Mouse (Mus musculus) embryonic facial prominence, embryonic 13.5 days (tissue): ENCODE data around the gene Ogg1. TPM values are rescaled to one million over a fixed set of nuclear protein-coding genes. Genes with fewer than 3 reads are reported as not detected.
A peak's percentile ranks its signal among the peaks of the same experiment; 100 is the strongest.

ENCODE experiments used
- ATAC-seq: fragments of 200-750 bp; cut with Nextera tagmentation; 2 replicates; pipeline ENCODE4 v1.8.0; 2017; ENCODE audit warnings: low read depth; ENCODE audit not compliant: insufficient number of reproducible peaks, insufficient read depth, low FRiP score, low TSS enrichment
- H3K27ac ChIP-seq: fragments of 300-500 bp; sonication (generic); 2 replicates; pipeline ENCODE4 v1.5.1; 2015; ENCODE audit warnings: moderate library complexity, mild to moderate bottlenecking, inconsistent platforms
- H3K27me3 ChIP-seq: fragments of 300-500 bp; sonication (generic); 2 replicates; pipeline ENCODE4 v1.6.1; 2015; ENCODE audit warnings: mild to moderate bottlenecking, inconsistent platforms
- H3K36me3 ChIP-seq: fragments of 300-500 bp; sonication (generic); 2 replicates; pipeline ENCODE4 v1.6.1; 2015; ENCODE audit warnings: mild to moderate bottlenecking, inconsistent platforms
- H3K4me1 ChIP-seq: fragments of 300-500 bp; sonication (generic); 2 replicates; pipeline ENCODE4 v1.6.1; 2015; ENCODE audit warnings: inconsistent platforms
- H3K4me2 ChIP-seq: fragments of 300-500 bp; sonication (generic); 2 replicates; pipeline ENCODE4 v1.6.1; 2015; ENCODE audit warnings: moderate library complexity, mild to moderate bottlenecking, inconsistent platforms
- H3K4me3 ChIP-seq: fragments of 300-500 bp; sonication (generic); 2 replicates; pipeline ENCODE4 v1.5.1; 2015; ENCODE audit warnings: mild to moderate bottlenecking, inconsistent platforms
- H3K9ac ChIP-seq: fragments of 300-500 bp; sonication (generic); 2 replicates; pipeline ENCODE4 v1.6.1; 2015; ENCODE audit warnings: mild to moderate bottlenecking, inconsistent platforms
- H3K9me3 ChIP-seq: fragments of 300-500 bp; sonication (generic); 2 replicates; pipeline ENCODE4 v1.6.1; 2016; ENCODE audit warnings: inconsistent platforms
- WGBS: fragments of 180-500 bp; shearing (Covaris S2); methylation state at CpG from one replicate; pipeline ENCODE4 v1.1.7; 2015; ENCODE audit warnings: mixed read lengths; 5-methylcytosine and 5-hydroxymethylcytosine counted together
- polyA plus RNA-seq: library from polyadenylated mRNA; unstranded; fragments of >200 nt; fragmentation: Nextera tagmentation; extraction: Ambion mirVana; gene quantifications from 2 replicates; pipeline ENCODE4 v1.2.1, GENCODE M21; 2015

Gene Ogg1
- polyA plus RNA-seq, 1 experiment from 2014 or later: 13.6 TPM

- H3K4me1 ChIP-seq: peaks cover 19% of the 10 kb centered on the region
- WGBS: 8% methylated on average over 7 of the region's 7 CpGs
Measured at GRCm38 (mm10) chr6:113377172-113377495, 50.4 kb downstream of the Ogg1 start.

GRCm38 (mm10) chr6:113377496-113378385 is 51.0 kb downstream of the Ogg1 start, which contains the start of the genes Tada3 and Arpc4:
Tada3 (minus strand) TSS chr6:113377883.
Arpc4 (plus strand) TSS chr6:113378115.
- peak within 1 kb of the TSS; percentile 82 for H3K4me2 ChIP-seq
- H3K27ac ChIP-seq: peak within 1 kb of the TSS; percentile 94
- peak within 1 kb of the TSS; percentile 94 for H3K9ac ChIP-seq
- ATAC-seq: peak; percentile 94
- no peaks in the 10 kb centered on the region for H3K9me3 ChIP-seq
- peaks cover 57% of the 10 kb centered on the region for H3K36me3 ChIP-seq
- under 1% methylated on average over 61 of the region's 61 CpGs for WGBS
- H3K4me3 ChIP-seq: peak within 1 kb of the TSS; percentile 100
- peaks cover 19% of the 10 kb centered on the region for H3K4me1 ChIP-seq
- H3K27me3 ChIP-seq: no peaks in the 10 kb centered on the region

More at GRCm38 (mm10) chr6:113377172-113377495, 50.4 kb downstream of the Ogg1 start:
- H3K9ac ChIP-seq: peak overlapping the region; percentile 94
- no peaks in the 10 kb centered on the region for H3K9me3 ChIP-seq
- peak overlapping the region; percentile 82 for H3K4me2 ChIP-seq
- no peaks in the 10 kb centered on the region for H3K27me3 ChIP-seq
- H3K36me3 ChIP-seq: peaks cover 58% of the 10 kb centered on the region
- peak overlapping the region; percentile 100 for H3K4me3 ChIP-seq
- no peak for ATAC-seq
- peak overlapping the region; percentile 94 for H3K27ac ChIP-seq

- no peak for ATAC-seq
- no peaks in the 10 kb centered on the region for H3K27me3 ChIP-seq
- peaks cover 19% of the 10 kb centered on the region for H3K4me1 ChIP-seq
- peak overlapping the region; percentile 100 for H3K4me3 ChIP-seq
- H3K4me2 ChIP-seq: peak overlapping the region; percentile 82
- H3K36me3 ChIP-seq: peaks cover 58% of the 10 kb centered on the region
- H3K9me3 ChIP-seq: no peaks in the 10 kb centered on the region
- H3K27ac ChIP-seq: no peak overlapping the region
- WGBS: 85% methylated on average over 6 of the region's 6 CpGs
- H3K9ac ChIP-seq: peak overlapping the region; percentile 94; the same call in 1 of the 2 replicates
Measured at GRCm38 (mm10) chr6:113379246-113379645, 52.5 kb downstream of the Ogg1 start.

- H3K4me1 ChIP-seq: peaks cover 19% of the 10 kb centered on the region
- peaks cover 58% of the 10 kb centered on the region for H3K36me3 ChIP-seq
- no peak overlapping the region for H3K9ac ChIP-seq
- H3K27ac ChIP-seq: no peak overlapping the region
- no peaks in the 10 kb centered on the region for H3K27me3 ChIP-seq
- no peak for ATAC-seq
- H3K4me3 ChIP-seq: no peak overlapping the region
- H3K4me2 ChIP-seq: no peak overlapping the region
- H3K9me3 ChIP-seq: no peaks in the 10 kb centered on the region
- 94% methylated on average over 11 of the region's 11 CpGs for WGBS
Measured at GRCm38 (mm10) chr6:113380480-113380879, 53.7 kb downstream of the Ogg1 start.

GRCm38 (mm10) chr6:113384351-113384927 is 57.7 kb downstream of the Ogg1 start:
- WGBS: 91% methylated on average over 8 of the region's 8 CpGs

More at GRCm38 (mm10) chr6:113384351-113384927, 57.7 kb downstream of the Ogg1 start:
- Histone ChIP-seq H3K4me1 (peaks cover under 1% of the 10 kb centered on the region), H3K4me3 (no peak overlapping the region), H3K9ac (no peak overlapping the region), H3K36me3 (peaks cover 85% of the 10 kb centered on the region), H3K9me3 (no peaks in the 10 kb centered on the region), H3K4me2 (no peak overlapping the region), H3K27ac (no peak overlapping the region), H3K27me3 (no peaks in the 10 kb centered on the region)
- no peak for ATAC-seq

Other genes starting within 250 kb of the Ogg1 start
- 84.0 and 91.0 TPM in 2 replicates for gene Setd5, start 249.6 kb upstream of the Ogg1 start, polyA plus RNA-seq
- gene Lhfpl4, start 131.6 kb upstream of the Ogg1 start, polyA plus RNA-seq: 1.8 and 2.5 TPM in 2 replicates
- 31.6 and 37.2 TPM in 2 replicates for gene Mtmr14, start 89.1 kb upstream of the Ogg1 start, polyA plus RNA-seq
- gene Cpne9, start 44.7 kb upstream of the Ogg1 start, polyA plus RNA-seq: 0.06 and 0.37 TPM in 2 replicates
- gene Brpf1, start 19.8 kb upstream of the Ogg1 start, polyA plus RNA-seq: 19.1 and 20.4 TPM in 2 replicates
- gene Camk1, start 17.0 kb downstream of the Ogg1 start, polyA plus RNA-seq: 95.2 and 97.8 TPM in 2 replicates
- gene Tada3, start 50.9 kb downstream of the Ogg1 start, polyA plus RNA-seq: 47.5 and 51.9 TPM in 2 replicates
- 357 and 384 TPM in 2 replicates for gene Arpc4, start 51.1 kb downstream of the Ogg1 start, polyA plus RNA-seq
- 4.3 and 5.3 TPM in 2 replicates for gene Ttll3, start 62.3 kb downstream of the Ogg1 start, polyA plus RNA-seq
- gene Rpusd3, start 92.4 kb downstream of the Ogg1 start, polyA plus RNA-seq: 25.3 and 32.1 TPM in 2 replicates
- gene Cidec, start 108.8 kb downstream of the Ogg1 start, polyA plus RNA-seq: not detected in 2 replicates
- gene Jagn1, start 115.6 kb downstream of the Ogg1 start, polyA plus RNA-seq: 82.7 and 93.2 TPM in 2 replicates
- 9.1 and 9.2 TPM in 2 replicates for gene Il17re, start 131.5 kb downstream of the Ogg1 start, polyA plus RNA-seq
- 7.0 and 7.9 TPM in 2 replicates for gene Il17rc, start 144.5 kb downstream of the Ogg1 start, polyA plus RNA-seq
- gene Creld1, start 156.3 kb downstream of the Ogg1 start, polyA plus RNA-seq: 13.9 and 14.6 TPM in 2 replicates
- 2.3 and 2.6 TPM in 2 replicates for gene Prrt3, start 175.0 kb downstream of the Ogg1 start, polyA plus RNA-seq
- gene Emc3, start 204.7 kb downstream of the Ogg1 start, polyA plus RNA-seq: 95.2 and 96.1 TPM in 2 replicates
- gene Fancd2, start 204.7 kb downstream of the Ogg1 start, polyA plus RNA-seq: 13.6 and 14.4 TPM in 2 replicates